Comparison of ENCODE assay signal across 20 mouse cellular contexts in genomic region chr7:83763674-83764073, GRCm38 (mm10). TPM values are rescaled to one million over a fixed set of nuclear protein-coding genes. Genes with fewer than 3 reads are reported as not detected.
DNase-seq lines count a peak whose midpoint lies in the region; ATAC-seq and TF ChIP-seq lines count a peak whose summit lies in the region.
"Had no signal": no experiment of that assay in that cellular context is flagged by ENCODE, and none has a peak within 500 bp of the region (broad histone marks: within the 10 kb centered on the region; RNA-seq: fewer than 3 reads in every experiment).

No protein-coding gene starts in this region.

- H3K36me3 ChIP-seq in heart, adult 2 months (ENCODE audit: control insufficient read depth, insufficient read depth, low read length), result no peaks in the 10 kb centered on the region
- H3K36me3 ChIP-seq: intestine, embryonic 15.5 days; liver, embryonic 15.5 days had no signal

- TF ChIP-seq EP300 in heart, adult 2 months (IDR thresholded peaks at IDR 0.05; ENCODE audit: insufficient read depth, low read depth, low read length), result no peak

- no peak for TF ChIP-seq POLR2A in heart, adult 2 months (IDR thresholded peaks at IDR 0.05; ENCODE audit: insufficient read depth, low read depth, low read length)

- no peaks in the 10 kb centered on the region for H3K27me3 ChIP-seq in heart, adult 2 months (ENCODE audit: control insufficient read depth, insufficient read depth, low read length)
- H3K27me3 ChIP-seq: forebrain, embryonic 13.5 days; intestine, embryonic 15.5 days; liver, embryonic 15.5 days had no signal

- H3K4me3 ChIP-seq in heart, adult 2 months, result no peak overlapping the region
- H3K4me3 ChIP-seq: forebrain, embryonic 13.5 days; intestine, embryonic 15.5 days; liver, embryonic 15.5 days had no signal

- H3K27ac ChIP-seq in heart, adult 2 months, result no peak overlapping the region; the same call in 1 of the 2 replicates
- H3K27ac ChIP-seq: forebrain, embryonic 13.5 days; hindbrain, embryonic 14.5 days; intestine, embryonic 15.5 days; liver, embryonic 15.5 days; stomach, postnatal 0 days had no signal

- no peak for ATAC-seq in inflammation-experienced regulatory T-cells, adult 6 months
- ATAC-seq: forebrain, embryonic 13.5 days; intestine, embryonic 15.5 days; lung, postnatal 0 days had no signal

- no peak overlapping the region for H3K9ac ChIP-seq in heart, adult 2 months (ENCODE audit: low read depth, low read length)
- H3K9ac ChIP-seq: forebrain, embryonic 13.5 days; hindbrain, embryonic 14.5 days; intestine, embryonic 15.5 days; liver, embryonic 15.5 days had no signal

- no peaks in the 10 kb centered on the region for H3K79me2 ChIP-seq in heart, adult 2 months (replicated peaks; ENCODE audit: control insufficient read depth, insufficient read depth, low read length)

- no peak for TF ChIP-seq CTCF in heart, adult 2 months (IDR thresholded peaks at IDR 0.05)

- 65% methylated on average over 3 of the region's 3 CpGs for WGBS in heart, adult 2 months

- no peaks in the 10 kb centered on the region; the same call in 1 of the 2 replicates for H3K4me1 ChIP-seq in heart, adult 2 months (ENCODE audit: control insufficient read depth, insufficient read depth, low read length)
- H3K4me1 ChIP-seq: forebrain, embryonic 13.5 days; intestine, embryonic 15.5 days; liver, embryonic 15.5 days had no signal

- DNase-seq in gastrocnemius, adult 18-20 months (ENCODE audit: low spot score), result peak; percentile 30
- DNase-seq in gastrocnemius, postnatal 10 days, result no peak
- DNase-seq in heart, postnatal 10 days, result peak; percentile 20 to 31
- no peak for DNase-seq in heart, adult 2 months
- DNase-seq in cerebellum, adult 8-10 months, result peak; percentile 61
- peak; percentile 80 for DNase-seq in fibroblast of lung, adult 2 months (ENCODE audit: low read depth)
- DNase-seq in kidney, adult 18-20 months, result no peak
- DNase-seq: embryo, embryonic 11 days; heart, postnatal 14 days had no signal

- intact Hi-C loops in heart, postnatal 10 days (cut with DNase I), result no loop called here
- intact Hi-C loops in heart, adult 2 months (cut with DNase I), result no loop called here

RNA-seq across cellular contexts. Expression of gene Il16, which starts 18.1 kb away (rescaled TPM):
- 1 to 10 TPM; 1.5 to 2.2 TPM for total RNA-seq in gastrocnemius, adult 18-20 months (2021)
- total RNA-seq in gastrocnemius, postnatal 10 days (2021), result 1 to 10 TPM; 7.9 to 8.5 TPM
- 10 to 100 TPM in 1 of 2 experiments, 1 to 10 TPM in 1; 8.1 to 11.1 TPM for total RNA-seq in heart, postnatal 10 days (2021)
- total RNA-seq in heart, adult 2 months (2021), result 1 to 10 TPM; 5.6 to 7.6 TPM
- polyA plus RNA-seq in heart, adult 2 months (2012; rRNA removed), result 6.1 and 8.0 TPM in 2 replicates
- 100 to 1,000 TPM; 206 to 386 (median 321) TPM for polyA plus RNA-seq in inflammation-experienced regulatory T-cells, adult 6 months (2017; shearing (Covaris generic))

RNA-seq across cellular contexts. Expression of gene Cfap161, which starts 31.0 kb away (rescaled TPM):
- not detected for total RNA-seq in gastrocnemius, adult 18-20 months (2021)
- not detected for total RNA-seq in gastrocnemius, postnatal 10 days (2021)
- not detected for total RNA-seq in heart, postnatal 10 days (2021)
- total RNA-seq in heart, adult 2 months (2021), result not detected
- polyA plus RNA-seq in heart, adult 2 months (2012; rRNA removed), result 0.35 and 0.50 TPM in 2 replicates
- not detected for polyA plus RNA-seq in inflammation-experienced regulatory T-cells, adult 6 months (2017; shearing (Covaris generic))
- total RNA-seq: granulocyte monocyte progenitor cell, adult 5-6 weeks; MEL had no signal
- polyA plus RNA-seq: large intestine, adult 2 months; liver, embryonic 15.5 days; midbrain, embryonic 11.5 days had no signal

Comparison
In these comparisons a context has a peak if more than half of its experiments do, and no peak if none do; other contexts are left out.
1. DNase-seq: peak in gastrocnemius, adult 18-20 months (single experiment), heart, postnatal 10 days (2 of 2), cerebellum, adult 8-10 months (single experiment) and fibroblast of lung, adult 2 months (single experiment); none in gastrocnemius, postnatal 10 days (single experiment), heart, adult 2 months (0 of 2) and kidney, adult 18-20 months (single experiment).